Mouse (Mus musculus): ENCODE results near the gene Prss8. TPM values are rescaled to one million over a fixed set of nuclear protein-coding genes. Genes with fewer than 3 reads are reported as not detected.

Prss8 gene
- polyA plus RNA-seq, 1 experiment from 2014 or later = 59.5 TPM

GRCm38 (mm10) chr7:127887781-127888180, 42.1 kb downstream of the Prss8 start:
- Histone ChIP-seq H3K36me3 (peaks cover 82% of the 10 kb centered on the region), H3K27ac (no peak overlapping the region), H3K27me3 (no peaks in the 10 kb centered on the region), H3K4me3 (replicated peaks) (no peak overlapping the region), H3K9me3 (replicated peaks) (no peaks in the 10 kb centered on the region), H3K9ac (no peak overlapping the region), H3K4me1 (peaks cover 18% of the 10 kb centered on the region), H3K4me2 (no peak overlapping the region)
- ATAC-seq (replicated peaks; ENCODE audit: low FRiP score) = no peak
- WGBS = 80% methylated on average over 3 of the region's 3 CpGs

GRCm38 (mm10) chr7:127887191-127887590, 42.7 kb downstream of the Prss8 start:
- 86% methylated on average over 8 of the region's 8 CpGs for WGBS
- Histone ChIP-seq H3K27me3 (no peaks in the 10 kb centered on the region), H3K4me3 (replicated peaks) (no peak overlapping the region), H3K4me1 (peaks cover 20% of the 10 kb centered on the region), H3K9ac (no peak overlapping the region), H3K9me3 (replicated peaks) (no peaks in the 10 kb centered on the region), H3K4me2 (no peak overlapping the region), H3K36me3 (peaks cover 82% of the 10 kb centered on the region), H3K27ac (no peak overlapping the region)
- ATAC-seq (replicated peaks; ENCODE audit: low FRiP score) = no peak

GRCm38 (mm10) chr7:127886551-127886950, 43.4 kb downstream of the Prss8 start:
- H3K4me1 ChIP-seq = peaks cover 20% of the 10 kb centered on the region
- no peak overlapping the region for H3K4me3 ChIP-seq (replicated peaks)
- no peak overlapping the region for H3K4me2 ChIP-seq
- H3K9me3 ChIP-seq (replicated peaks) = no peaks in the 10 kb centered on the region
- ATAC-seq (replicated peaks; ENCODE audit: low FRiP score) = no peak
- peaks cover 82% of the 10 kb centered on the region for H3K36me3 ChIP-seq
- H3K27me3 ChIP-seq = no peaks in the 10 kb centered on the region
- WGBS = 84% methylated on average over 6 of the region's 6 CpGs
- no peak overlapping the region for H3K9ac ChIP-seq
- no peak overlapping the region for H3K27ac ChIP-seq

DNA sequence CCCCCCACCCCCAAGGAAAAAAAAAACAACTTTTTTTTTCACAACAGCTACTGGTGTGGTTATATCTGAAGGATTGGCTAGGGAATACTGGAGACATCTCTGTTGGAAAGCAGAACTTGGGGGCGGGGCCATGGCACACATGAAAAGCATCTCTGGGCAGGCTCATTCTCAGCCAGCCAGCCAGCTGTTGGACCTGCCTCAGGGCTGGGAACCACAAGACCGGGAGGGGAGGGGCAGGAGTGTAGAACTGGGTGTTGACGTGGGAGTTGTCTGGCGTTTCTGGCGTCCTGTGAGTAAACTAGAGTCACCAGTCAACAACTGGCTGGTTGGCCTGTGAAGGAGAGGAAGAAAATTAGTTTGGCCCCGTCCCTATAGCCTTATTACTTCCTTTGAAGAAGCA, 44.0 kb downstream of the Prss8 start:
- H3K36me3 ChIP-seq = peaks cover 87% of the 10 kb centered on the region
- H3K4me3 ChIP-seq (replicated peaks) = no peak overlapping the region
- H3K27me3 ChIP-seq = no peaks in the 10 kb centered on the region
- ATAC-seq (replicated peaks; ENCODE audit: low FRiP score) = no peak
- WGBS = 56% methylated on average over 6 of the region's 6 CpGs
- no peaks in the 10 kb centered on the region for H3K9me3 ChIP-seq (replicated peaks)
- H3K9ac ChIP-seq = no peak overlapping the region
- no peak overlapping the region for H3K4me2 ChIP-seq
- H3K27ac ChIP-seq = no peak overlapping the region
- H3K4me1 ChIP-seq = peaks cover 20% of the 10 kb centered on the region

DNA sequence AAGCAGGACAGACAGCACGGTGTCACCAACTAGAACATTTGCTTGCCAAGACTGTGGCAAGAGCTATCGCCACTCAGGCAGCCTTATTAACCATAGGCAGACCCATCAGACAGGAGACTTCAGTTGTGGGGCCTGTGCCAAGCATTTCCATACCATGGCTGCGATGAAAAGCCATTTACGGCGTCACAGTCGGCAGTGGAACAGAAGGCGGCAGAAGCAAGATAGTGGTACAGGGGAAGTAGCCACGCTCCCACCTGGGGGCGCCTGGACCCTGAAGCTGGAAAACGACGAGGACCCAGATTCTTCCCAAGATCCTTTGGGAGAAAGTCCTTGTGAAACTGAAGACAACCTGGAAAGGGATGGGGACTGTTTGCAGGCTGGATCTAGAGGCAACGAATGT, 49.5 kb downstream of the Prss8 start:
- 85% methylated on average over 12 of the region's 12 CpGs for WGBS
- no peak overlapping the region for H3K4me2 ChIP-seq
- no peak overlapping the region for H3K4me3 ChIP-seq (replicated peaks)
- no peak overlapping the region for H3K27ac ChIP-seq
- no peak for ATAC-seq (replicated peaks; ENCODE audit: low FRiP score)
- H3K9me3 ChIP-seq (replicated peaks) = no peaks in the 10 kb centered on the region
- peaks cover 78% of the 10 kb centered on the region for H3K36me3 ChIP-seq
- H3K27me3 ChIP-seq = no peaks in the 10 kb centered on the region
- peaks cover 30% of the 10 kb centered on the region for H3K4me1 ChIP-seq
- H3K9ac ChIP-seq = no peak overlapping the region

GRCm38 (mm10) chr7:127879301-127879700, 50.6 kb downstream of the Prss8 start:
- whole genome bisulfite sequencing = 96% methylated on average over 9 of the region's 9 CpGs
- no peaks in the 10 kb centered on the region for H3K27me3 ChIP-seq
- peaks cover 30% of the 10 kb centered on the region for H3K4me1 ChIP-seq
- H3K4me2 ChIP-seq = no peak overlapping the region
- peaks cover 67% of the 10 kb centered on the region for H3K36me3 ChIP-seq
- H3K9me3 ChIP-seq (replicated peaks) = no peaks in the 10 kb centered on the region
- no peak overlapping the region for H3K4me3 ChIP-seq (replicated peaks)
- ATAC-seq (replicated peaks; ENCODE audit: low FRiP score) = no peak
- H3K9ac ChIP-seq = no peak overlapping the region
- no peak overlapping the region for H3K27ac ChIP-seq

DNA sequence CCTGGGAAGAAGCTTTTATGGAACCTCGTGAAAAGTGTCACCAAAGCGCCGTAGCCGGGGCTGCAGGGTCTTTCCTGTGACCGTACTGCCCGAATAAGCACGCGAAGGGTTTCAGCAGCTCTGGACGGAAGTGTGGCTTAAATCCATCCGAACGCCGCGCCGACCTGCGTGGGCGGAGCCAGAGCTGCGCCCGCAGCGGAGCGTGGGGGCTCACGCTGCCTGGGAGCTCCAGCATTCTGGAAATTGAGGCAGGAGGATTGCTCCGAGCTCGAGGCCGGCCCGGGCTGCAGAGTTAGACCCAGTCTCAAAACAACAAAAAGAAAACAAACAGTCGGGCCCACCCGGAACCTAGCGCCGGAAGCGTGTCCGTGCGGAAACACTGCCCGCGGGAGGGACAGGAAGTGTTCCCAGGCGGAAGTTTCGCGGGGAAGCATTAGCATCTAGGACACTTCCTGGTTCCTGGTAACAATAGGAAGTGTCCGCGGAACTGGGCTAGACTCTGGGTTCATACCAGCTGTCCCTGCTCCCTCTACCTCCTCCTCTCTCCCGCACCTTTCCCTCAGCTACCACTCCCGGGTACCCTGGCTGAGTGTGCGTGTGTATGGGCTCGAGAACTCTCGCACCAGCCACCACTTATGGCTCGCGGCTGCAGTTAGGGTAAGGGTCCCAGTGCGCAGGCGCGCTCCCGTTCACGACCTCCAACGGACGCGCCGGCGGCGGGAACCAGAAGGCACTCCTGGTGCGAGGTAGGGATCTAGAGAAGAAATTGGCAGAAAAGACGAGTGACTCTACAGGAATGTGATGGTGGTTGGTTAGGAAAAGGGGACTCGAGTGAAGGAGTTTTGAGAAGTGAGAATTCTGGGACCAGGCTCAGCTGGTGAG, 53.2 kb downstream of the Prss8 start, which contains the start of gene Zfp668:
Zfp668 (minus strand) TSS at position 362 of the 882 bp plus-strand sequence.
- H3K27me3 ChIP-seq = no peaks in the 10 kb centered on the region
- peak within 1 kb of the TSS; percentile 100 for H3K27ac ChIP-seq
- ATAC-seq (replicated peaks; ENCODE audit: low FRiP score) = peak; percentile 62
- under 1% methylated on average over 60 of the region's 60 CpGs for WGBS
- H3K4me1 ChIP-seq = peaks cover 29% of the 10 kb centered on the region
- peak within 1 kb of the TSS; percentile 98 for H3K4me3 ChIP-seq (replicated peaks)
- peak within 1 kb of the TSS; percentile 82 for H3K4me2 ChIP-seq
- peak within 1 kb of the TSS; percentile 100 for H3K9ac ChIP-seq
- H3K36me3 ChIP-seq = peaks cover 55% of the 10 kb centered on the region
- no peaks in the 10 kb centered on the region for H3K9me3 ChIP-seq (replicated peaks)

DNA sequence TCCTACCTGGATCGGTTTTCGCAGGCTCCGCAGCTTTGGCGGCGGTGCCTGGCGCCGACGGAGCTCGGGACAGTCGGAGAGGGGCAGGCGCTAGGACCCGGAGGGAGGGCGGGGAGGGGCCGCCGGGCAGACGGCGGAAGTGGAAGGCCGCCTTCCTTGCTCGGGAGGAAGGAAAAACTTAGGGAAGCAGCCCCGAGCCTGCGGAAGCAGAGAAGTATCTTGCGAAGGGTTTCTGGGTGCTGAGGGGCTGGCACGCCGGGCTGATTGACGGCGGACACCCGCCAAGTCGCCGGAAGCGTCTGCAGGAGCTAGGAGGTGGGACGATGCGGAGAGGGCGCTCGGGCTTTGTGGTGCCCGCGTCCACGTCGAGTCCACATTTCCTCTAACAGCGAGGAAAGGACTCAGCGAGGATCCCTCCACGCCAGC, 53.9 kb downstream of the Prss8 start, which contains the start of gene Zfp646:
Zfp646 (plus strand) TSS at position 181 of the 426 bp plus-strand sequence.
- ATAC-seq (replicated peaks; ENCODE audit: low FRiP score) = peak; percentile 91
- H3K9ac ChIP-seq = peak within 1 kb of the TSS; percentile 100
- under 1% methylated on average over 41 of the region's 41 CpGs for WGBS

More for the DNA sequence above, 53.9 kb downstream of the Prss8 start, which contains the start of gene Zfp646:
- Histone ChIP-seq H3K27ac (peak within 1 kb of the TSS; percentile 100), H3K9me3 (replicated peaks) (no peaks in the 10 kb centered on the region), H3K4me3 (replicated peaks) (peak within 1 kb of the TSS; percentile 98), H3K36me3 (peaks cover 55% of the 10 kb centered on the region), H3K4me1 (peaks cover 29% of the 10 kb centered on the region), H3K4me2 (peak within 1 kb of the TSS; percentile 82), H3K27me3 (no peaks in the 10 kb centered on the region)

Other genes starting within 250 kb of the Prss8 start
- gene Bcl7c, start 221.2 kb downstream of the Prss8 start, polyA plus RNA-seq (2015; fragmentation: Nextera tagmentation; extraction: Ambion mirVana) = 64.2 and 66.8 TPM in 2 replicates
- 15.3 and 16.5 TPM in 2 replicates for gene Ctf1, start 217.4 kb downstream of the Prss8 start, polyA plus RNA-seq (2015; fragmentation: Nextera tagmentation; extraction: Ambion mirVana)
- gene Ctf2, start 197.9 kb downstream of the Prss8 start, polyA plus RNA-seq (2015; fragmentation: Nextera tagmentation; extraction: Ambion mirVana) = 0.31 and 0.33 TPM in 2 replicates
- 5.6 and 6.8 TPM in 2 replicates for gene Fbxl19, start 185.6 kb downstream of the Prss8 start, polyA plus RNA-seq (2015; fragmentation: Nextera tagmentation; extraction: Ambion mirVana)
- 25.1 and 26.7 TPM in 2 replicates for gene Orai3, start 160.3 kb downstream of the Prss8 start, polyA plus RNA-seq (2015; fragmentation: Nextera tagmentation; extraction: Ambion mirVana)
- gene Setd1a, start 153.4 kb downstream of the Prss8 start, polyA plus RNA-seq (2015; fragmentation: Nextera tagmentation; extraction: Ambion mirVana) = 23.2 and 25.9 TPM in 2 replicates
- gene Gm49388, start 144.5 kb downstream of the Prss8 start, polyA plus RNA-seq (2015; fragmentation: Nextera tagmentation; extraction: Ambion mirVana) = not detected in 2 replicates
- 23.0 and 27.6 TPM in 2 replicates for gene Hsd3b7, start 129.5 kb downstream of the Prss8 start, polyA plus RNA-seq (2015; fragmentation: Nextera tagmentation; extraction: Ambion mirVana)
- gene Stx4a, start 105.8 kb downstream of the Prss8 start, polyA plus RNA-seq (2015; fragmentation: Nextera tagmentation; extraction: Ambion mirVana) = 46.4 and 53.2 TPM in 2 replicates
- gene Stx1b, start 105.6 kb downstream of the Prss8 start, polyA plus RNA-seq (2015; fragmentation: Nextera tagmentation; extraction: Ambion mirVana) = 3.8 and 5.2 TPM in 2 replicates
- gene Zfp646, start 53.9 kb downstream of the Prss8 start, polyA plus RNA-seq (2015; fragmentation: Nextera tagmentation; extraction: Ambion mirVana) = 11.8 and 13.7 TPM in 2 replicates
- 22.7 TPM in 2 replicates for gene Zfp668, start 53.3 kb downstream of the Prss8 start, polyA plus RNA-seq (2015; fragmentation: Nextera tagmentation; extraction: Ambion mirVana)
- gene Prss53, start 39.1 kb downstream of the Prss8 start, polyA plus RNA-seq (2015; fragmentation: Nextera tagmentation; extraction: Ambion mirVana) = 2.2 and 2.7 TPM in 2 replicates
- not detected in 2 replicates for gene Gm21974, start 34.6 kb downstream of the Prss8 start, polyA plus RNA-seq (2015; fragmentation: Nextera tagmentation; extraction: Ambion mirVana)
- gene Vkorc1, start 34.5 kb downstream of the Prss8 start, polyA plus RNA-seq (2015; fragmentation: Nextera tagmentation; extraction: Ambion mirVana) = 152 and 162 TPM in 2 replicates
- gene Bckdk, start 26.0 kb downstream of the Prss8 start, polyA plus RNA-seq (2015; fragmentation: Nextera tagmentation; extraction: Ambion mirVana) = 120 and 140 TPM in 2 replicates
- gene Kat8, start 17.6 kb downstream of the Prss8 start, polyA plus RNA-seq (2015; fragmentation: Nextera tagmentation; extraction: Ambion mirVana) = 41.8 and 43.5 TPM in 2 replicates
- 11.5 and 12.4 TPM in 2 replicates for gene Prss36, start 16.6 kb upstream of the Prss8 start, polyA plus RNA-seq (2015; fragmentation: Nextera tagmentation; extraction: Ambion mirVana)
- gene Fus, start 37.4 kb upstream of the Prss8 start, polyA plus RNA-seq (2015; fragmentation: Nextera tagmentation; extraction: Ambion mirVana) = 421 and 440 TPM in 2 replicates
- 43.9 and 45.1 TPM in 2 replicates for gene Pycard, start 63.8 kb upstream of the Prss8 start, polyA plus RNA-seq (2015; fragmentation: Nextera tagmentation; extraction: Ambion mirVana)
- gene Trim72, start 73.8 kb upstream of the Prss8 start, polyA plus RNA-seq (2015; fragmentation: Nextera tagmentation; extraction: Ambion mirVana) = 0.31 and 0.60 TPM in 2 replicates
- gene Itgam, start 132.5 kb upstream of the Prss8 start, polyA plus RNA-seq (2015; fragmentation: Nextera tagmentation; extraction: Ambion mirVana) = 1.2 and 1.4 TPM in 2 replicates
- not detected in 2 replicates for gene Gm49368, start 132.6 kb upstream of the Prss8 start, polyA plus RNA-seq (2015; fragmentation: Nextera tagmentation; extraction: Ambion mirVana)
- 0.05 and 0.17 TPM in 2 replicates for gene Itgax, start 199.4 kb upstream of the Prss8 start, polyA plus RNA-seq (2015; fragmentation: Nextera tagmentation; extraction: Ambion mirVana)
- gene Itgad, start 224.3 kb upstream of the Prss8 start, polyA plus RNA-seq (2015; fragmentation: Nextera tagmentation; extraction: Ambion mirVana) = not detected in 2 replicates